ENCODE assay signal across 22 mouse cellular contexts in the genomic region with DNA sequence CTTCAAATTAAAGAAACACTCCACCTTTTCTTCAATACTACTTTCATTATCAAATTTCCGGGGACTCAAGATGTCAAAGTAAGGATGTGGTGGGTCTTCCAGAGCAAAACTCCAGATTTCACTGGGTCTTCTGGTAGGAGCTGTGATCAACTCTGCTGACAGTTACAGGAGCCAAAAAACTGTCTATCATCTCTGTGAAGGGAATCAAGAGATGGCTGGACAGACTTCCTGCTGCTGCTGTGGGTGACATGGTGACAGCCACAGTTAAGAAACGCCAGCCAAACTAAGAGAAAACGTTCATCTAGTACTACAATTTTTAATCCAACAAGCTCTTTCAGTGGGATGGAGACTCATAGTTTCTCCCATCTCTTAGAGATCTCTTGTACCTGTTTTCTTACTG.
DNase-seq lines count a peak whose midpoint lies in the region; ATAC-seq and TF ChIP-seq lines count a peak whose summit lies in the region.
"Had no signal": no experiment of that assay in that cellular context is flagged by ENCODE, and none has a peak within 500 bp of the region (broad histone marks: within the 10 kb centered on the region; RNA-seq: fewer than 3 reads in every experiment).

No protein-coding gene starts in this region.

- H3K4me2 ChIP-seq in midbrain, embryonic 11.5 days, result no peak overlapping the region
- no peak overlapping the region for H3K4me2 ChIP-seq in midbrain, embryonic 15.5 days
- H3K4me2 ChIP-seq in forebrain, embryonic 12.5 days, result no peak overlapping the region
- no peak overlapping the region for H3K4me2 ChIP-seq in forebrain, postnatal 0 days (ENCODE audit: low read depth)
- H3K4me2 ChIP-seq: heart, embryonic 11.5 days; intestine, embryonic 15.5 days; limb, embryonic 12.5 days; liver, embryonic 11.5 days; neural tube, embryonic 15.5 days had no signal

- DNase-seq in midbrain, embryonic 11.5 days (ENCODE audit: low spot score, missing footprints), result peak; percentile 37
- no peak for DNase-seq in forebrain, postnatal 0 days
- DNase-seq in adrenal gland, postnatal 36 days, result no peak
- no peak for DNase-seq in frontal cortex, postnatal 36 days (ENCODE audit: low spot score in 2 of 2)
- DNase-seq: adrenal gland, adult 8-10 months; cerebellum, adult 8-10 months; kidney, adult 8-10 months; kidney, postnatal 10 days; liver, postnatal 0 days; thymus, adult 18-20 months; thymus, postnatal 36 days had no signal

- no peaks in the 10 kb centered on the region for H3K9me3 ChIP-seq in midbrain, embryonic 11.5 days (ENCODE audit: control insufficient read depth, low read length)
- H3K9me3 ChIP-seq in midbrain, embryonic 15.5 days, result no peaks in the 10 kb centered on the region
- no peaks in the 10 kb centered on the region for H3K9me3 ChIP-seq in forebrain, embryonic 12.5 days
- no peaks in the 10 kb centered on the region for H3K9me3 ChIP-seq in forebrain, postnatal 0 days (ENCODE audit: low read length)
- H3K9me3 ChIP-seq: embryonic facial prominence, embryonic 10.5 days; intestine, embryonic 15.5 days; limb, embryonic 12.5 days; neural tube, embryonic 15.5 days had no signal

- H3K4me1 ChIP-seq in midbrain, embryonic 11.5 days (ENCODE audit: control insufficient read depth, insufficient read depth, low read length), result no peaks in the 10 kb centered on the region; the same call in 1 of the 2 replicates
- H3K4me1 ChIP-seq in midbrain, embryonic 15.5 days, result peaks cover 4% of the 10 kb centered on the region; the same call in 1 of the 2 replicates
- peaks cover 25% of the 10 kb centered on the region for H3K4me1 ChIP-seq in forebrain, embryonic 12.5 days
- H3K4me1 ChIP-seq in forebrain, postnatal 0 days (ENCODE audit: insufficient read depth), result no peaks in the 10 kb centered on the region
- H3K4me1 ChIP-seq: intestine, embryonic 15.5 days had no signal

- H3K27me3 ChIP-seq in midbrain, embryonic 11.5 days (ENCODE audit: control insufficient read depth, insufficient read depth, low read length), result no peaks in the 10 kb centered on the region
- H3K27me3 ChIP-seq in midbrain, embryonic 15.5 days (replicated peaks), result no peaks in the 10 kb centered on the region
- H3K27me3 ChIP-seq in forebrain, embryonic 12.5 days, result no peaks in the 10 kb centered on the region
- H3K27me3 ChIP-seq in forebrain, postnatal 0 days (ENCODE audit: insufficient read depth, low read length), result no peaks in the 10 kb centered on the region
- H3K27me3 ChIP-seq: intestine, embryonic 15.5 days; limb, embryonic 12.5 days; neural tube, embryonic 15.5 days had no signal

- 61% methylated on average over 3 of the region's 3 CpGs for WGBS in midbrain, embryonic 11.5 days
- 54% methylated on average over 3 of the region's 3 CpGs for WGBS in midbrain, embryonic 15.5 days
- 40% methylated on average over 3 of the region's 3 CpGs for WGBS in forebrain, embryonic 12.5 days
- WGBS in forebrain, postnatal 0 days, result 23% methylated on average over 3 of the region's 3 CpGs

- no peak overlapping the region for H3K9ac ChIP-seq in midbrain, embryonic 11.5 days (ENCODE audit: low read length)
- H3K9ac ChIP-seq in midbrain, embryonic 15.5 days, result no peak overlapping the region
- H3K9ac ChIP-seq in forebrain, embryonic 12.5 days, result no peak overlapping the region
- H3K9ac ChIP-seq in forebrain, postnatal 0 days, result no peak overlapping the region
- H3K9ac ChIP-seq: intestine, embryonic 15.5 days; limb, embryonic 12.5 days; liver, postnatal 0 days; neural tube, embryonic 15.5 days had no signal

- ATAC-seq in midbrain, embryonic 11.5 days (ENCODE audit: low FRiP score), result no peak
- ATAC-seq in midbrain, embryonic 15.5 days (replicated peaks), result no peak
- no peak for ATAC-seq in forebrain, embryonic 12.5 days (ENCODE audit: low FRiP score)
- 0 out of 2 replicates have a peak, but pooled peaks have one; percentile 30 for ATAC-seq in forebrain, postnatal 0 days
- no peak for ATAC-seq in frontal cortex, adult (ENCODE audit: low TSS enrichment)
- ATAC-seq: activated CD4-positive, CD25-positive, alpha-beta regulatory T cell, adult 4 months; intestine, embryonic 15.5 days; liver, postnatal 0 days; lung, postnatal 0 days had no signal

- no peak for TF ChIP-seq CTCF in forebrain, postnatal 0 days (IDR thresholded peaks at IDR 0.05; ENCODE audit: low read depth)

- no peak overlapping the region for H3K4me3 ChIP-seq in midbrain, embryonic 11.5 days (ENCODE audit: low read depth, low read length)
- H3K4me3 ChIP-seq in midbrain, embryonic 15.5 days, result no peak overlapping the region
- H3K4me3 ChIP-seq in forebrain, embryonic 12.5 days (replicated peaks), result no peak overlapping the region
- no peak overlapping the region for H3K4me3 ChIP-seq in forebrain, postnatal 0 days (ENCODE audit: low read depth, low read length)
- H3K4me3 ChIP-seq: embryonic facial prominence, embryonic 10.5 days; intestine, embryonic 15.5 days; limb, embryonic 12.5 days; neural tube, embryonic 15.5 days had no signal

- H3K36me3 ChIP-seq in midbrain, embryonic 11.5 days (ENCODE audit: control insufficient read depth, insufficient read depth, low read length), result no peaks in the 10 kb centered on the region
- no peaks in the 10 kb centered on the region for H3K36me3 ChIP-seq in midbrain, embryonic 15.5 days (replicated peaks)
- no peaks in the 10 kb centered on the region for H3K36me3 ChIP-seq in forebrain, embryonic 12.5 days (replicated peaks)
- H3K36me3 ChIP-seq in forebrain, postnatal 0 days (ENCODE audit: insufficient read depth), result no peaks in the 10 kb centered on the region
- H3K36me3 ChIP-seq: embryonic facial prominence, embryonic 10.5 days; intestine, embryonic 15.5 days; limb, embryonic 12.5 days; neural tube, embryonic 15.5 days had no signal

- no peak overlapping the region for H3K27ac ChIP-seq in midbrain, embryonic 11.5 days (ENCODE audit: low read depth, low read length)
- no peak overlapping the region for H3K27ac ChIP-seq in midbrain, embryonic 15.5 days
- H3K27ac ChIP-seq in forebrain, embryonic 12.5 days, result peak overlapping the region; percentile 46; the same call in 1 of the 2 replicates
- H3K27ac ChIP-seq in forebrain, postnatal 0 days (ENCODE audit: low read depth, low read length), result no peak overlapping the region
- H3K27ac ChIP-seq: embryonic facial prominence, embryonic 10.5 days; intestine, embryonic 15.5 days; limb, embryonic 12.5 days; neural tube, embryonic 15.5 days had no signal
